Mouse (Mus musculus) splenic B cell, adult 2 months (primary cell): ENCODE measurements around the gene Wdr54.
A peak's percentile ranks its signal among the peaks of the same experiment; 100 is the strongest.

ENCODE experiments used
- DNase-seq: peaks from one replicate; pipeline ENCODE4 v3.0.0-alpha.2; 2011; ENCODE audit warnings: low read depth, low spot score
- H3K27me3 ChIP-seq: 2 replicates; pipeline ENCODE4 v1.6.1; 2012; ENCODE audit warnings: mild to moderate bottlenecking, low read length, moderate library complexity, mixed read lengths; ENCODE audit not compliant: control insufficient read depth, poor library complexity, insufficient read depth, severe bottlenecking
- H3K36me3 ChIP-seq: 2 replicates; pipeline ENCODE4 v1.6.1; 2012; ENCODE audit warnings: mild to moderate bottlenecking, low read length, moderate library complexity, mixed read lengths; ENCODE audit not compliant: control insufficient read depth, poor library complexity, insufficient read depth, severe bottlenecking

The Wdr54 gene

GRCm38 (mm10) chr6:83124851-83125312 is 31.3 kb downstream of the Wdr54 start:
- peak; percentile 96 for DNase-seq
- no peaks in the 10 kb centered on the region for H3K36me3 ChIP-seq

GRCm38 (mm10) chr6:83122961-83123360 is 33.2 kb downstream of the Wdr54 start:
- H3K27me3 ChIP-seq = no peaks in the 10 kb centered on the region
- no peaks in the 10 kb centered on the region; the same call in 1 of the 2 replicates for H3K36me3 ChIP-seq
- DNase-seq = no peak

More at GRCm38 (mm10) chr6:83124851-83125312, 31.3 kb downstream of the Wdr54 start:
- no peaks in the 10 kb centered on the region for H3K27me3 ChIP-seq

DNA sequence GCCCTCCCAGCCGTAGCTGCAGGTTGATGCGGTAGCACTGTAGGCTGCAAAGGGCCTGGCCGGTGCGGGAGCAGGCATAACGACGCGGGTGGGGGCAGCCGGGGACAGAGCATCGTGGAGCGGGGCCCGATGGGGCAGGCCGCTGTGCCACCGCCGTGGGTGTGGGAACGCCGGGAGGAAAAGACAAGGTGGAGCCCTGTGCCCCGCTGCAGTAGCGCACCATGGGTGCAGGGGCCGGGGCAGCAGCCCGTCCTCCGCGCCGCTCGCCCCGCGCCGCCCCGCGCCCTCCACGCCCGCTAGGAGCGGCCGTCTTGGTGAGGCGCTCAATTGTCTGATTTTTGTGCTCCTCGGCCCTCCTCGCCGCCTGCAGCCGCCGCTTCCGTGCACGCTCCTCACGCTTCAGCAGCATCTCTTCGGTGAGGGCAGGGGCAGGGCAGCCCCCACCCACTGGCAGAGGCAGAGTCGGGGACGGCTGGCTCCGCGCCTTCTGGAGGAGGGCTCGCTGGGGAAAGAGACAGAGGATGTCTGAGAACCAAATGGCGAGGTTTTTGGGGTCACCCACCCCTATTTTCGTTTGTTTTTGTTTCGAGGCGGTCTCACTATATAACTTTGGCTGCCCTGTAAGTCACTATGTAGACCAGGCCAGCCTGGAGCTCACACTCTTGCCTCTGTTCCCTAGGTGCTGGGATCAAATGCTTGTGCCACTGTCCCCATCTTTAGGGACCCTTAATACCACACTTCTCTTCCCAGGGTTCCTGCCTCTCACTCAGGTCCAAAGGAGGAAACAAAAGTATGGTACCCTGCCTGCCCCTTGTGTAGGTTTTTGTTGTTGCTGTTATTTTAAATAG is 34.1 kb downstream of the Wdr54 start:
- Histone ChIP-seq H3K27me3 (no peaks in the 10 kb centered on the region), H3K36me3 (peaks cover 3% of the 10 kb centered on the region; the same call in 1 of the 2 replicates)
- DNase-seq = no peak

DNA sequence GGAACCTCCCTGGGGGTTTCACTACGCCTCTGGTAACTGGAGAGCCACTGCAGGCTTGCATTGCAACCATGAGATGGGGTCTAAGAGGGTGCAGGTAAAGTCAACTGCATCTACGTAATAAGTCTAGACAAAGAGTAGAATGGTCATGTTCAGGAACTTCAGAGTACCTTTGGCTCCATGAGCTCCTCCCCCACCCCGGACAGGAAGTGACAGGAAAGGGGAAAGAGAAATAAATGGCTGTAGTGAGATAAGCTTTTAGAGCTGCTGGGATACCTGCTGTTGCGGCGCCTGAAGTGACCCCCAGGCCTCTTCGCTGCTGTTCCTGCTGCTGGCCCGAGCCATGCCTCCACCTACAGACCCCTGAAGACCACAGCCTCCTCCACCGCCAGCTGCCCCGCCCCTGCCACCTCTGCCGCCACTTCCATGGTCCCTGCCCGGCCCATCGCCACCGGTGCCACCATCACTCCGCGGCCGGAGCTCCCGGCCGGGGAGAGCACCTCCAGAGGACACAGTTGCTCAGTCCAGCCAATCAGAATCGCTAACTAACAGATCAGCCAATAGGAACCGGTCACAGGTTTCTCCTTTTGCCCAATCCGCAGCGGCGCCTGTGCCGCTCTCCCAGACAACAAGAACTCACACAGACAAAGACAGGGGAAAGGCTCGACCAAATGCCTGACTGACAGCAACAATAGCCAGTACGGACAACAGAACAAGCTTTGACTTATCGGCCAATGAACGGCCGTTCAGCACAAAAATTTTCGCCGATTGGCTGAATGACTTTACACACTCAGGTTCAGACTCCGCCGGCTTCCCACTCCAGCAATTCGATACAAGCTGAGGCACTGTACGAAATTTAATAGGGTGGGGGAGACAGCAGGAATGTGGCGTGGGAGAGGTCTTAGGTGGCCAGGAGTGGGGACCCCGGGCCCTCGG is 35.0 kb downstream of the Wdr54 start, which contains the start of gene Wbp1:
Wbp1 (minus strand) TSS at position 630 of the 933 bp plus-strand sequence.
- DNase-seq = peak; percentile 98
- no peaks in the 10 kb centered on the region for H3K27me3 ChIP-seq
- peaks cover 3% of the 10 kb centered on the region; the same call in 1 of the 2 replicates for H3K36me3 ChIP-seq

GRCm38 (mm10) chr6:83119734-83120051 is 36.5 kb downstream of the Wdr54 start:
- H3K27me3 ChIP-seq = no peaks in the 10 kb centered on the region
- H3K36me3 ChIP-seq = peaks cover 3% of the 10 kb centered on the region; the same call in 1 of the 2 replicates
- no peak for DNase-seq

- Histone ChIP-seq H3K36me3 (peaks cover 3% of the 10 kb centered on the region; the same call in 1 of the 2 replicates), H3K27me3 (no peaks in the 10 kb centered on the region)
- DNase-seq = no peak
Observed at GRCm38 (mm10) chr6:83118825-83119733, 37.1 kb downstream of the Wdr54 start.

GRCm38 (mm10) chr6:83118369-83118768 is 37.8 kb downstream of the Wdr54 start:
- no peak for DNase-seq
- H3K36me3 ChIP-seq = peaks cover 3% of the 10 kb centered on the region; the same call in 1 of the 2 replicates
- no peaks in the 10 kb centered on the region for H3K27me3 ChIP-seq

- Histone ChIP-seq H3K36me3 (peaks cover 3% of the 10 kb centered on the region; the same call in 1 of the 2 replicates), H3K27me3 (no peaks in the 10 kb centered on the region)
- DNase-seq = no peak
Observed at GRCm38 (mm10) chr6:83117616-83118015, 38.6 kb downstream of the Wdr54 start.

DNA sequence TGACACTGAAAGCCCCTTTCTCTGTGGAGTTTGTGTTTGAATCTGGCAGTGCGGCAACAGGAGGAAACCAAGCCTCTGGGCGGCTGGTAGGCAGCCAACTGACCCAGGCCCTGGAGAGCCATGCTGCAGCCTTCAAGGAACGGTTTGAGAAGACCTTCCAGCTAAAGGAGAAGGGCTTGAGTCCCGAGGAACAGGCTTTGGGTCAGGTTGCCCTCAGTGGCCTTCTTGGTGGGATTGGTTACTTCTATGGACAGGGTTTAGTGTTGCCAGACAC is 39.1 kb downstream of the Wdr54 start:
- Histone ChIP-seq H3K36me3 (peaks cover 3% of the 10 kb centered on the region; the same call in 1 of the 2 replicates), H3K27me3 (no peaks in the 10 kb centered on the region)
- no peak for DNase-seq

DNA sequence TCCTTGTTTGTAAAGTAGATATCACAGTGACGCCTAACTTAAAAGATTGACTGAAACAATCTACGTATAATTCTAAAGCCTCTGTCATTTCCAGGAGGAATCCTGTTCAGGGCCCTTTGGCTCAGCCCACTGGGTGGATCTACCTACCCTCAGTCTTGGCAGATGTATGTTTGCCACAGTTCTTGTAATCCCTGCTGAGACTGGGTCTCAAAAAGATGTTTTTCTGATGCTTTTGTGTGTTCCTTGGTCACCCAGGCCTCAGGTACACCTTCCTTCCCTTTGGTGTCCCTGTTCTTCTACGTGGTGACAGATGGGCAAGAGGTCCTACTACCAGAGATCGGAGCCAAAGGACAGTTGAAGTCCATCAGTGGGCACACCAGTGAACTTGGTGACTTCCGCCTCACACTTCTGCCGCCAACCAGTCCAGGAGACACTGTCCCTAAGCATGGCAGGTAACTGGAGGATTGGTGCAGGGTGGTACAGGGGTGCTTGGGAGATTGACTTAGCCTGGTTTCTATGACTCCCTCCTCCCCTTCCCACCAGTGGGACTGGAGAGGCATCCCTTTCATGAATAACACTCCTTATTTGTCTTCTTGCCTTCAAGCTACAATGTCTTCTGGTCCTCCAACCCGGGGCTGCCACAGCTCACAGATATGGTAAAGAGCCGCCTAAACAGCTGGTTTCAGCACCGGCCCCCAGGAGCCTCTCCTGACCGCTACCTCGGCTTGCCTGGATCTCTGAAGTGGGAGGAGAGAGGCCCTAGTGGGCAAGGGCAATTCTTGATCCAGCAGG is 39.6 kb downstream of the Wdr54 start:
- DNase-seq = no peak
- Histone ChIP-seq H3K27me3 (no peaks in the 10 kb centered on the region), H3K36me3 (peaks cover 3% of the 10 kb centered on the region; the same call in 1 of the 2 replicates)

DNA sequence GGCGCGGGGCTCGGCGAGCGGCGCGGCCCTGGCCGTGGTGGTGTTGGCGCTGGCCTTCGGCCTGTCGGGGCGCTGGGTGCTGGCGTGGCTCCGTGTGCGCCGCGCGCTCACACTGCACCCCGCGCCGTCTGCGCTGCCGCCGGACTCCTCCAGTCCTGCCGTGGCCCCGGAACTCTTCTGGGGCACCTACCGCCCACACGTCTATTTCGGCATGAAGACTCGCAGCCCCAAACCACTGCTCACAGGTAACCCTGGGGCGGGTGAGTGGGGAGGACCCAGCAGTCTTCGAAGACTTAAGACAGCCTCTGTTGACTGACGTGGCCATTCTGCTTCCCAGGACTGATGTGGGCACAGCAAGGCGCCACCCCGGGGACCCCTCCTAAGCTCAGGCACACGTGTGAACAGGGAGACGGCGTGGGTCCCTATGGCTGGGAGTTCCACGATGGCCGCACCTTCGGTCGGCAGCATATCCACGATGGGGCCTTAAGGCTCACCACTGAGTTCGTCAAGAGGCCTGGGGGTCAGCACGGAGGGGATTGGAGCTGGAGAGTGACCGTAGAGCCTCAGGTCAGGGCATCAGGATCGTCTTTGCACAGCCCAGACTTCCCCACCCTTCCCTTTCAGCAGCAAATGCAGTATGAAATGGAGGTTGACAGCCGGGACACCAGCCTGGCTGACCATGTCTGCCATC is 40.4 kb downstream of the Wdr54 start:
- DNase-seq = peak; percentile 43
- Histone ChIP-seq H3K36me3 (peaks cover 3% of the 10 kb centered on the region; the same call in 1 of the 2 replicates), H3K27me3 (no peaks in the 10 kb centered on the region)

GRCm38 (mm10) chr6:83115011-83115671 is 41.1 kb downstream of the Wdr54 start, which contains the start of gene Mogs:
Mogs (plus strand) TSS chr6:83115496.
- DNase-seq = peak; percentile 92
- no peaks in the 10 kb centered on the region for H3K27me3 ChIP-seq
- peaks cover 3% of the 10 kb centered on the region; the same call in 1 of the 2 replicates for H3K36me3 ChIP-seq
